Mouse (Mus musculus): ENCODE measurements at regions not wholly inside any gene's neighbourhood (a gene's known extent, or its start where the extent isn't known, plus 50 kb on each side); places are given as distances from the start of the nearest gene placed in this dataset.

- TF ChIP-seq SIN3A (IDR thresholded peaks at IDR 0.05; ENCODE audit: low read length) (no peak), RCOR1 (IDR thresholded peaks at IDR 0.05; ENCODE audit: low read depth, low read length) (no peak)
These were observed 429.7 kb downstream of the Fgf9 start for GRCm38 (mm10) chr14:58500014-58500413.

Data from MEL (cell line).